Mouse (Mus musculus) liver, postnatal 0 days (tissue): ENCODE measurements around the gene Vsnl1. TPM values are rescaled to one million over a fixed set of nuclear protein-coding genes. Genes with fewer than 3 reads are reported as not detected.

Source experiments
- ATAC-seq: fragments of 200-750 bp; cut with Nextera tagmentation; 2 replicates; pipeline ENCODE4 v1.8.0; 2017; ENCODE audit warnings: mild to moderate bottlenecking, moderate library complexity
- DNase-seq: peaks from one replicate; pipeline ENCODE4 v3.0.0-alpha.2; 2016
- H3K27ac ChIP-seq: fragments of 300-500 bp; sonication (generic); 2 replicates; pipeline ENCODE4 v1.5.1; 2014; ENCODE audit warnings: antibody characterized with exemption, moderate library complexity, mild to moderate bottlenecking, low read depth
- H3K27me3 ChIP-seq: fragments of 300-500 bp; sonication (generic); 2 replicates; pipeline ENCODE4 v1.6.1; 2014; ENCODE audit warnings: low read length, control low read depth, mixed read lengths; ENCODE audit not compliant: insufficient read depth
- H3K36me3 ChIP-seq: fragments of 300-500 bp; sonication (generic); replicated peaks from 2 replicates; pipeline ENCODE4 v1.6.1; 2014; ENCODE audit warnings: mild to moderate bottlenecking, control low read depth, low read length, moderate library complexity, mixed read lengths; ENCODE audit not compliant: insufficient read depth
- H3K4me1 ChIP-seq: fragments of 300-500 bp; sonication (generic); 2 replicates; pipeline ENCODE4 v1.6.1; 2014; ENCODE audit warnings: antibody characterized with exemption, mild to moderate bottlenecking, control low read depth; ENCODE audit not compliant: insufficient read depth
- H3K4me2 ChIP-seq: fragments of 300-500 bp; sonication (generic); 2 replicates; pipeline ENCODE4 v1.6.1; 2014; ENCODE audit warnings: low read depth, mild to moderate bottlenecking, low read length, moderate library complexity, mixed read lengths
- H3K4me3 ChIP-seq: fragments of 300-500 bp; sonication (generic); 2 replicates; pipeline ENCODE4 v1.5.1; 2014; ENCODE audit warnings: low read depth, low read length
- H3K9ac ChIP-seq: fragments of 300-500 bp; sonication (generic); replicated peaks from 2 replicates; pipeline ENCODE4 v1.6.1; 2014; ENCODE audit warnings: mild to moderate bottlenecking, moderate library complexity
- H3K9me3 ChIP-seq: fragments of 300-500 bp; sonication (generic); 2 replicates; pipeline ENCODE4 v1.6.1; 2016; ENCODE audit warnings: mild to moderate bottlenecking, control low read depth, low read length, mixed read lengths
- CTCF ChIP-seq: sonication (generic); IDR thresholded peaks from 2 replicates; pipeline ENCODE4 v1.5.1; 2016; ENCODE audit warnings: antibody characterized with exemption, low read depth
- EP300 ChIP-seq: IDR thresholded peaks from 2 replicates; pipeline ENCODE4 v1.6.1; 2016; ENCODE audit warnings: antibody characterized with exemption, low read depth, mild to moderate bottlenecking
- WGBS: fragments of 180-500 bp; shearing (Covaris S2); extraction: QIAGEN DNeasy Blood & Tissue Kit; methylation state at CpG from one replicate; pipeline ENCODE4 v1.1.7; 2014; ENCODE audit not compliant: insufficient replicate concordance; 5-methylcytosine and 5-hydroxymethylcytosine counted together
- polyA plus RNA-seq: library from polyadenylated mRNA; unstranded; fragments of >200 nt; fragmentation: Nextera tagmentation; extraction: Ambion mirVana; gene quantifications from 2 replicates; pipeline ENCODE4 v1.2.1, GENCODE M21; 2015

The Vsnl1 gene
- polyA plus RNA-seq, 1 experiment from 2014 or later: not detected

DNA sequence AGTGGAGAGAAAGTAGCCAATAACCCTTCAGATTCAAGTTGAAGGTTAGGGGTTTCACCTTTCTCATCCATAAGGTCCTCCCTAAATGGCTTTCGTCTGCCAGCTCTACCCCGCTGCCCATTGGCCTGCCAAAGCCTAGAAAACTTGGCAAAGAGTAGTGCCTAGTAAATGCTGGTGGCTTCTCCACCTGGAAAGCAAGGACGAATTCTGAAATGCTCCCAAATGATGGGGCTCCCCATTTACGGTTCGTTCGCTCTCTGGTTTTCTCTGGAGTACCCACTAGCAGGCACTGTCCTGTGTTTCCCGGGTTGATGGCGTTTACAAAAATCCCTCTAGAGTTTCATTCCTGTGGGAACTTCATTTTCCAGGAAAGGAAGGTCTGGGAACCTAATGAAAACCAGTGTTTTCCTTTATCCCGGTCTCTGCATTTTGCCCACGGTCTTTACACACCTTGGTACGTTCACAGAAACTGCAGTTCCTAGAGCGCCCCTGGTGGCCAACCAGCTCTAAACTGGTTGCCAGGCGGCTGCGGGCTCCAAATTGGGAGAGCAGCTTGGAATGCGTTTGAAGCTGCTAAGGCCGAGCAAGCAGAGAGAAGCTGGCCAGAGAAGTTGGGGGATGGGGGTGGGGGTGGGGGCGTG, 973 bp upstream of the Vsnl1 start:
- no peak for ATAC-seq
- no peak for TF ChIP-seq EP300
- peak; percentile 61 for TF ChIP-seq CTCF
- no peaks in the 10 kb centered on the region for H3K9me3 ChIP-seq
- H3K4me1 ChIP-seq: no peaks in the 10 kb centered on the region
- no peak overlapping the region for H3K4me3 ChIP-seq
- peaks cover 39% of the 10 kb centered on the region for H3K27me3 ChIP-seq
- H3K4me2 ChIP-seq: no peak overlapping the region
- no peak overlapping the region for H3K27ac ChIP-seq
- H3K9ac ChIP-seq: no peak overlapping the region
- peak; percentile 67 for DNase-seq
- H3K36me3 ChIP-seq: no peaks in the 10 kb centered on the region
- WGBS: 16% methylated on average over 17 of the region's 17 CpGs

DNA sequence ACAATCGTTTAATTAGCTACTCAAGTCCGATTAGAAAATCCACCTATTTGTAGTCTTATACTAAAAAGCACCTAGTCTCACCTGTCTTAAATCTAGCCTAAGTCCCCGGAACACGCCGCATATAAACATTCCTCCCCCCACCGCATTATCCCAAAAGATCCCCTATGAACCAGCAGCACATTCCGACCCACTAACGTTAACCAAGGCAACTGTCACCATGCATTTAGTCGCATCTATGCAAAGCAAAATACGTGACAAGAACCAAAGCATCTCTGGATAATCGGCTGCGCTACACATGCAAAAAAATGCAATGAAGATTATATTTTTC, 426 bp downstream of the Vsnl1 start:
- ATAC-seq (no peak), DNase-seq (no peak)
- H3K9ac ChIP-seq: no peak overlapping the region
- TF ChIP-seq EP300: no peak
- no peak for TF ChIP-seq CTCF
- H3K27me3 ChIP-seq: peaks cover 39% of the 10 kb centered on the region
- 5% methylated on average over 12 of the region's 12 CpGs for WGBS
- H3K4me3 ChIP-seq: no peak overlapping the region
- H3K36me3 ChIP-seq: no peaks in the 10 kb centered on the region
- no peaks in the 10 kb centered on the region for H3K4me1 ChIP-seq
- peak overlapping the region; percentile 42; the same call in 1 of the 2 replicates for H3K4me2 ChIP-seq
- H3K9me3 ChIP-seq: no peaks in the 10 kb centered on the region
- no peak overlapping the region for H3K27ac ChIP-seq

DNA sequence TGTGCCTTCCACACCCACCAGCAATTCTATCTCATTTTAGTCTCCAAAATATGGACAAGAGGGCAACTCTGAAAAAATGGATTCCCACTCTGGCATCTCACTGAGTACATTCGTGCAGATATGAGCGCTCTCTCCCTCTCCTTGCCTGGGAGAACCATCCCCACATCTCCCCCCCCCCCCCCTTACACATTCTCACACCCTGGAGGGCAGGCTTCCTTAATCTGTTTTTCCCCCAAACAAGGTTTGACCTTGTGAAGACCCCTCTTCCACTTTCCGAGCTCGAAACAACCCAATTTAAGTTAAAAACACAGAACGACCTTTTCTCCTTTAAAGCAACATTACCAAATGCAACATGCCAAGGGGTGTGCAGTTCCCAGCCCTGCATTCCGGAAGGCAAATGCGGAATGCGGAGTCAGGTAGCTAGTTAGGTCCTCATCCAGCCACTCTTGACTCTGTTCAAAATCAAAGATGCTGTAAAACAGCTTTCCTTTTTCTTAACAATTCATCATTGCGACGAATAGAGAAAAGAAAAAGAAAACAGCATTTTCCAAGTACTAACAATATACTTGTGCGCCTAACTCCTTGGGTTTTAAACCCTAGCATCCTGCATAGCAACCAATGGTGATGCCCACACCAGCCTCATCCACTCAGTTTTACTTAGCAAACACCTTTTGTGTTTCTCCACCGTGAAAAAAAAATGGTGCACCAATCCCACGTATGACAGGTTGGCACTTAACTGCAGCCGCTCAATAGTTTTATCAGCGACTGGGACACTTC, 979 bp downstream of the Vsnl1 start:
- peaks cover 39% of the 10 kb centered on the region for H3K27me3 ChIP-seq
- H3K4me3 ChIP-seq: no peak overlapping the region
- ATAC-seq (no peak), DNase-seq (no peak)
- H3K4me2 ChIP-seq: no peak overlapping the region
- 9% methylated on average over 15 of the region's 15 CpGs for WGBS
- H3K27ac ChIP-seq: no peak overlapping the region
- no peaks in the 10 kb centered on the region for H3K4me1 ChIP-seq
- no peaks in the 10 kb centered on the region for H3K9me3 ChIP-seq
- H3K36me3 ChIP-seq: no peaks in the 10 kb centered on the region
- TF ChIP-seq CTCF: no peak
- TF ChIP-seq EP300: no peak
- H3K9ac ChIP-seq: no peak overlapping the region

DNA sequence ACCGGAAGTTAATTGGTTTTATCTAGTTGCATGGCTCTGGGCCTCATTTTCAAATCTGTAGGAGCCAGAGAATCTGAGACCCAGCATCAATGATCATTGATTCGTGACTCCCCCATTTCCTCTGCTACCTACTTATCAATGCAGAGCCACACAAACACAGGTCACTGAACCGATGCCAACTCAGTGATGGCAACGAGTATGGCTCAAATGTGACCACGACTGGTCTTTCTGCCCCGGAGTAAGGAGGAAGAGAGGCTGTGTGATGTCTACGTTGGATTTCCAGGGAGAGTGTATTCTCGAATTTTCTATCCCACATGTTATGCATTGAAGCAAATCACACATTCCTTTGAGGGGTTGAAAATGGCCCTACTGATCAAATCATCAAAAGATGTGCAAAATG, 2.0 kb downstream of the Vsnl1 start:
- H3K4me3 ChIP-seq: no peak overlapping the region
- no peaks in the 10 kb centered on the region for H3K9me3 ChIP-seq
- no peak overlapping the region for H3K4me2 ChIP-seq
- no peaks in the 10 kb centered on the region for H3K4me1 ChIP-seq
- TF ChIP-seq CTCF (no peak), EP300 (no peak)
- 61% methylated on average over 8 of the region's 8 CpGs for WGBS
- no peaks in the 10 kb centered on the region for H3K36me3 ChIP-seq
- DNase-seq (no peak), ATAC-seq (no peak)
- peaks cover 39% of the 10 kb centered on the region for H3K27me3 ChIP-seq
- no peak overlapping the region for H3K9ac ChIP-seq
- no peak overlapping the region for H3K27ac ChIP-seq

DNA sequence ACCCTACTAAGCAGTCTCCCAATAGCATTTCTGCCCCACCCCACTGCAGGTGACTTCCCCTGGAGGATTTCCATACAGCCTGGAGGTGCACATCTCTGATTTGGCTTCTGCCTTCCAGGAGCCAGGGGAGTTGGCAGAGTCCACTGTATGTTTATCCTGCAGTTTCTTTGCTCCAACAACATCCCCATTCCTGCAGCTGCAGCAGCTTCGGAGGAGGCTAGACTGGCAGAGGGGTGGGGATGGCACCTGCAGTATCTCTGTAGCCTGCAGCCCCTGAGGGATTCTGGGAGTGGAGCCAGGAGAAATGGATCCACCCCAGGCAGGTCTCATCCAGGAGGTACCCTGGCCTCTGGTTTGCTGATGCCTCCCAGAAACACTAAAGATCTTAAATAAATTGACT, 2.7 kb downstream of the Vsnl1 start:
- Histone ChIP-seq H3K27ac (no peak overlapping the region), H3K9ac (no peak overlapping the region), H3K4me2 (no peak overlapping the region), H3K36me3 (no peaks in the 10 kb centered on the region), H3K27me3 (peaks cover 39% of the 10 kb centered on the region), H3K4me1 (no peaks in the 10 kb centered on the region), H3K9me3 (no peaks in the 10 kb centered on the region), H3K4me3 (no peak overlapping the region)
- 53% methylated on average over 1 of the region's 1 CpGs for WGBS
- DNase-seq (no peak), ATAC-seq (no peak)
- no peak for TF ChIP-seq EP300
- TF ChIP-seq CTCF: no peak

DNA sequence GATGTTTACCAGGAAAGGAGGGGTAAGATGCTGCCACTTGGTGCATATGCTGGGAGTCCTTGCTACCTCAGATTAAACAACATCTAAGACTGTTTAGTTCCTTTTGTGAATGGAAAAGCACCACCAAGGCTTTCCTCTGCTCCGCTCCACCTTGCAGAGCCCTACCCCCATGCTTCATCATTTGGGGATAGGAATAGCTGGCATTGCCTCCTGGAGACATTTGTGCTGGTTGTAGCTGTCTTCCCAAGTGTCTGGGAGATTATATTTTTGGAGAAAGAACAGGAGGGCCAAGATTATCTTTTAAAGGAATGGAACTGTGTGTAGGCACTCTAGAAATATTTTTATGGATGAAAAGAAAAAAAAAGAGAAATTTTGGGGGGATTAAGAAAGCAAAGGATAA, 3.3 kb downstream of the Vsnl1 start:
- H3K27ac ChIP-seq: no peak overlapping the region
- no peaks in the 10 kb centered on the region for H3K9me3 ChIP-seq
- DNase-seq (no peak), ATAC-seq (no peak)
- WGBS: 81% methylated on average over 1 of the region's 1 CpGs
- H3K4me3 ChIP-seq: no peak overlapping the region
- peaks cover 37% of the 10 kb centered on the region for H3K27me3 ChIP-seq
- H3K4me1 ChIP-seq: no peaks in the 10 kb centered on the region
- no peak overlapping the region for H3K9ac ChIP-seq
- H3K4me2 ChIP-seq: no peak overlapping the region
- TF ChIP-seq EP300 (no peak), CTCF (no peak)
- no peaks in the 10 kb centered on the region for H3K36me3 ChIP-seq
